Mouse (Mus musculus): ENCODE results near the gene Fam13c. TPM values are rescaled to one million over a fixed set of nuclear protein-coding genes. Genes with fewer than 3 reads are reported as not detected.

The Fam13c gene
- total RNA-seq, 2 experiments from 2014 or later = 88.2 to 88.8 TPM

GRCm38 (mm10) chr10:70599925-70600305, 159.6 kb downstream of the Fam13c start:
- DNase-seq = no peak

Other genes starting within 250 kb of the Fam13c start
- 1 to 10 TPM in 1 of 2 experiments, not detected in 1; 1.0 TPM for gene Mrln, start 235.8 kb upstream of the Fam13c start, total RNA-seq (2021)
- gene Slc16a9, start 195.4 kb upstream of the Fam13c start, total RNA-seq (2021) = 1 to 10 TPM; 1.2 to 2.0 TPM
- gene Phyhipl, start 215.5 kb downstream of the Fam13c start, total RNA-seq (2021) = 100 to 1,000 TPM; 198 to 211 TPM